Mouse (Mus musculus): ENCODE results near the gene St3gal3.

St3gal3 gene

DNA sequence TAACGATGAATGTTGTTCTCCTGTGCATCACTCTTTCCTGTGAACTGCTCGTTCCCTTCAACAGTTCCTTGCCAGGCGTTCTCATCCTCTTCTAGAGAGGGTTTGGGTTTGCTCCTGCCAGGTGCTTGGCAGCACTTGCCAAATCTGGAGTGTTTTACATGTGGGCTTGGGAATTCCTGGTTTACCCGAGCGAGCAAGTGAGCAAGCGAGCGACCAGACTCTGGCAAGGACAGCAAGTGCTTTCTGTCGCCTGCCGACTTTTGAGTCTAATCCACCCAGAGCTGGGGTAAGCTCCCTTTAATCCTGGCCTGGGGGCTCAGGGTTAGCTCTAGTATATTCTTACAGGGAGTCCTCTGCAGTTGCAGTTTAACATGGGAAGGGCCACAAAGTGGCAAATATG is 105.7 kb downstream of the St3gal3 start:
- intact Hi-C loops (cut with DNase I), result loop anchor here (5.0 kb wide), 1 partner anchor 38 kb away; no protein-coding TSS in a partner anchor

DNA sequence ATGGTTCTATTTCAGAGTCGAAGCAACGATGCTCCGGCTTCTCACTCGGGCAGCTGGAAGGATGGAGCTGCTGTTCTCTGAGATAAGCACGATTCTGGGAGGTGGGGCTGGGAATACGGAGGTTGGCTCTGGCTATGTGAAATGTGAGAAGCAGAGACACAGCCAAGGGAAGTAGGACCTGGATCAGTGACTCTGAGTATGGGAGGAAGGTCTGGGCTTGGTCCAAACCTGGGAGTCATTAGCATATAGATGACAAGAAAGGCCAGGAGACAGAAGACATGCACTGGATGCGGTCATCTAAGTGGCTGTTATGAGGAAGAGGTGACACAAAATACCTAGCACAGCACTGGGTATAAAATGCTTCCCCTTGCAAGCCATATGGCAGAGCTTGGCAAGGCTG is 108.8 kb downstream of the St3gal3 start:
- intact Hi-C loops (cut with DNase I), result loop anchor here (5.0 kb wide), 1 partner anchor 41 kb away; no protein-coding TSS in a partner anchor

DNA sequence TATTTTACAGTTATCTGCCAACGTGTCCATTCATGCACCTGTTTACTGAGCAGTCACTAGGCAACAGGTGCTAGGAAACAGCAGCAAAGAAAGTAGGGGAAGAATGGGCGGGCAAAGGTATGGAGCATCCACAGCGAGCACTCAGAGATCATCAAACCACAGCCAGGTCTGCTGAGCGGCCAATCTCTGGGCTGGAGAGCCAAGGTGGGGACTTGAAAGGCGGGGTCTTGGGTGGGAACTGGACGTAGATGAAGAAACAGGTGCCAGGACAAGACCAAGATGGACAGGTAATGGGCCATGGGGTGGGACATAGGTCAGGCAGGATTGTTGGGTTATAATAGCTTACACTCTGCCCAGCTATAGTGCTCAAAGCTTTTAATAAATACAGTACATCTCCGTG is 109.3 kb downstream of the St3gal3 start:
- intact Hi-C loops (cut with DNase I), result loop anchor here (5.0 kb wide), 1 partner anchor 42 kb away; no protein-coding TSS in a partner anchor

DNA sequence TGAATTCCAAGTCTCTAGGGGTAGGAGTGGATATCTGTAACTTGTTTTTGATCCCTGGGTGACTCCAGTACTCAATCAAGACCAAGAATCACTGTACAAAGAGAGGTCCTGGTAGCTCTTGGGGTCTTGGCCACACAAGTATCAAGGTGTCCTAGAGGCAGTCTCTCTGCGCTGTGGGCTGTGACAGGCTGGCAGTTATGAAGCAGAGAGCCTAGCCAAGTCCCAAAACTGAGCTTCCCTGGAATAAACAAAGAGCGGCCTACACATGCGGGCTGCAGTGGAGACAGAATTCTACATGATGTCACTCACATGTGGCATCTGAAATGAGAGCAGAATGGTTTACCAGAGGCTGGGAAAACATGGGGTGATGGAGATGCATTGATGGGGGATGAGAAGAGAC is 111.9 kb downstream of the St3gal3 start:
- intact Hi-C loops (cut with DNase I), result no loop called here

DNA sequence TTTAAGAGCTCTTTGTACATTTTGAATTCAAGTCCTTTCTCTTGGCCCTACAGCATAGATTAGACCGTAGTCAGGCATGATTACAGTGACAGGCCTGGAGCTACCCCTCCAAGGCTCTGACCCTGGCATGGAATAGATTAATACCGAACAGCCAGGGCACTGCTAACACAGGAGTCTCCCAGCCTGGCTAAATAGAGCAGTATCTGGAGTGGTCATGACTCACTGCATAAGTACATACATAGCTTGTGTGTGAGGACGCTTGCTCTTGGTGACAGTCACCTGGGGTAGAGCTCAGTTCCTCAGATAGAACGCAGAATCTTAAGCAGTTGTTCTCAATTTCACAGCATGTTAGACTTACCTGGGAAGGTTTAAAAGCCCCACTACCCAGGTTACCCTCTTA is 112.3 kb downstream of the St3gal3 start:
- intact Hi-C loops (cut with DNase I), result no loop called here

DNA sequence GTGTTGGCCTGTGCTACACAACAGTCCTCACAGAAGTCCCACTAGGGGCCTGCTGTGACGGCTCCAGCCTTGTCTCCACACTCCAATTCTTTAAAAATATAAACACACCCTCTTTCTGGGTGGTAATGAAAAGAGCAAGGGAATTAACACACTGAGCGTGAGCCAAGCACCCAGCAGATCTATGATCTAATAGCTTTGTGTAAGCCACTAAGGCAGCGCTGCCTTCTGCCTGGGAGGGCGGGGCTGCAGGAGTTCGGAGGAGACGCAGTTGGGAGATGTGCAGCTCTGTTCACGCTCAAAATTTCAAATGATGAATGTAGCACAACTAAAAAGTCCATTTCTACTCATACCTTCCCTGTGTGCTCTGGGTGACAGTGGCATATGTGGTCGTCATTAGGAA is 115.1 kb downstream of the St3gal3 start:
- intact Hi-C loops (cut with DNase I), result no loop called here

DNA sequence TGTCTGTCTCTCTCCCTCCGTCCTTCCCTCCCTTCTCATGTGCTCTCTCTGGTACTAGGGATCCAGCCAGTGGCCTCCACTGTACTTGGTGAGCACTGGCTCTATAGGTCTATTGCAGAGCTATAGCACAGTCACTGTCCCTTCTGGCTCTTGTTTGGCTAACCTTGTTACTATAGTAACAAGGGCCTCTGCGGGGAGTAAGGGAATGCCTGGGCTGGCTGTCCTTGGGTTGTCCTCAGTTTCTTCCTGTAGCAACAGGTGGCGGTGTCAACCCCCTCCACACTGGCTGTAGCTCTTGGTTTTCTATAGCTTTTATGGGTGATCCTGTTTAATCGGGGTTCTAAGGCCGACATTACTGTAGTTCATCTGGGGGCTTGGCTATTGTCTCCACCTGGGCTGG is 115.5 kb downstream of the St3gal3 start:
- intact Hi-C loops (cut with DNase I), result no loop called here

DNA sequence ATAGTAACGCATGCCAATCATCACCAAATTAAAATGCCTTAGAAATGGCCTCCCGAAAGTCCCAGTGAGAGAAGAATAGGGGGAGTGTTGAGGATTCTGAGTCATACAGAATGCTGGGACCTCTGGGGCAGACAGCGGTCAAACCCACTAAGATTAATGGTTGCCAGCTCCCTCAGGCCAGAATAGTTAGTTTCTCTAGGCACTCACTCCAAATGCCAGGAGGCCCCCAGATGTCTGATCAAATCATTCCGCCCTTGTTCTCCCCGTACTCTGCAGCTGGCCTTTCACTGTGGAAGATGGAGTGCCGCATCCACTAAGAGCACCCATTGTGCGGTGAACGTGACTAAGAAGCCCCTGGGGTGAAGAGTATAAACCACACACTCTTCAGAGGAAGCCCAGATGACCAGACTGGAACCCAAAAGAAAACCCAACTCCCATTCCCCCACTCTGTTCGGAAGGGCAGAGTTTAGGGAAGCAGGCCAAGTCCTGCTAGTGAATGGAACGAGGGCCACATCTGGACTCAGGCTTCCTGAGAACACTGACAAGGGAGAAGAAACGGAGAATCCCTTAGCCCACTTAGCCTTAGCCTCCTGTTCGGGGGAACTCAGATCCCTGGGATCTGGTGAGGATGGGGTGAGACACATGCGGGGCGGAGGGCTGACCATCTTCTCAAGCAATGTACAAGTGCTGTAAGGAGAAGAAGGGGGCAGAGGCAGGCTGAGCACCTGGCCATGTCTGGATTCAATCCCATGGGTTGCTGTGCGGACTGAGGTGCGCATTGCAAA is 117.5 kb downstream of the St3gal3 start:
- intact Hi-C loops (cut with DNase I), result no loop called here

DNA sequence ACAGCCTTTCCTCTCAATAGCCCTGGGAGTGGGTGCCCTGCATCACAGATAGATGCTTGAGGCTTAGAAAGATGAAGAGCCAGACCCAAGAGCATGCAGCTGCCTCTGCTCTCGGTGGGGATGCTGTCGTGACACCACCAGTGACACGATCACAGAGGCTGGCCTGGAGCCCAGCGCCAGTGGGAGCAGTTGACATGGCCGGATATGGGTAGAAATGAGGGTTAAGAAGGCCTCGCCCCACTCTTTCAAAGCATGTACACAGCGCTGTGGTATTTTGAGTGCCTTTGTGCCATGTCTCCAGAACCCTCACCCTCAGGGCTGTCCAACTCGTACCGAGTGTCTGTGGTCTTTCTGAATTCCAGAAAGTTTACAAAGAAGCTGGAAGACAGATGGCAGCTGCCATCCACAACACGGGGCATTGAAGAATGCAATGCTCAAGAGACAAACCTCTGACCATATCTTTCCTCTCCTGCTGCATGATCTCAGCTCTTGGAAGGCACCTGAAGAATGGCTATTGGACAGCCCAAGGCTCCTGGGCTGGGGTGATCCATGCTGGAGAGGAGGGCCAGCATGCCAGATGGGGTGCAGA is 118.3 kb downstream of the St3gal3 start:
- intact Hi-C loops (cut with DNase I), result no loop called here

DNA sequence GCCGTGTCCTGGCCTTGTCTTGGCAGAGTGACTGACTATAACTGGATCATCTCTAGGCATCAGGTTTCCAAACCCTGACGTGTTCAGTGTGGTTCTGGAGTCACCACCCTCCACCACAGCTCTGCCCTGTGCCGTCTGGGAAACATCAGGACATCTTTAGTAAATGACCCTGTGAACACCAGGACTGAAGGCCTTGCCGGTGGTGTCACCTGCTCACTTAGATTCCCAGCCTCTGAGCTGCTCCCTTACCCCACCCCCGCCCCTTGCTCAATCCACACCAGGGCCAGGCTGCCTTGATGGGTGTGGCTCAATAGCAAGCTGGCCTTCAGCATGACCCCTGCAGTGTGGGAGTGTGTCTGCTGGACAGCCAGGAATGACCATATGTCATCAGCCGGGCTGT is 119.1 kb downstream of the St3gal3 start:
- intact Hi-C loops (cut with DNase I), result no loop called here

DNA sequence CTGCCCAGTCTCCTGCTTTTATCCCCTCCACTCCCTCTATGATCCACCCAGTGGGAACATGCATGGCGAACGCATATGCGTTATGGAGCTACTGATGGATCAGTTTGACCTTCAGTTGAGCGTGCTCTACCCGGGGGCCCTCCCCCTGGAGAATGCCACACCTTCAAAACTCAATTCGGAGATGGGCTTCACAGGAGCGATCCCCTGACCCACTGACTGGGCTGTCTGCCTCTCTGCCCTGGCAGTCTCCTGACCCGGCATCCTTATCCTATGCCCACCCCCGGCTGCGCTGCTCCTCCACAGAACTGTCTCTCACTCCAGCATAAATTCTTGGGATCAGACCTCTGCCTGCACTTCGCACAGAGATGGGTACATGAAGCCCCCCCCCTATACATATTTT is 119.6 kb downstream of the St3gal3 start:
- intact Hi-C loops (cut with DNase I), result no loop called here

DNA sequence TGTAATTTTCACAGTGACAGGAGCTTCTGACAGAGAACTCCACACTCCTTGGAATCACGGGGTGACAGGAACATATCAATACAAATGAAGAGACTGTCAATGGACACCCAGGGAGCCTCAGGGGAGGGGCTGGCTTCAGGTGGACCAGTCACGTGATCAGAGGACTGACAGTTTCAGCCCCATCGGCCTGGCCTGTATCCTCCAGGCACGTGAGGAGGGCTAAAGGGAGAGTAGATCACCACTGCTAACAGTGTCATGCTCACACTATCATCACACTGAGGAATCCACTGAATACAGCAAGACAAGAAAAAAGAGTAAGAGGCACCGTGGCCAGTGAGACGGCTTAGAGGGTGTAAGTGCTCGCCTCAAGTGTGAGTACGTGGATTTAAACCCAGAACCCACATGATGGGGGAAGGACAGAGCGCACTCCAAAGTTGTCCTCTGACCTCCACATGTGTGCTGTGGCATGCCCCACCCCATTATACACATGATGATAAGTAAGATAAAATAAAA is 124.0 kb downstream of the St3gal3 start:
- intact Hi-C loops (cut with DNase I), result no loop called here

DNA sequence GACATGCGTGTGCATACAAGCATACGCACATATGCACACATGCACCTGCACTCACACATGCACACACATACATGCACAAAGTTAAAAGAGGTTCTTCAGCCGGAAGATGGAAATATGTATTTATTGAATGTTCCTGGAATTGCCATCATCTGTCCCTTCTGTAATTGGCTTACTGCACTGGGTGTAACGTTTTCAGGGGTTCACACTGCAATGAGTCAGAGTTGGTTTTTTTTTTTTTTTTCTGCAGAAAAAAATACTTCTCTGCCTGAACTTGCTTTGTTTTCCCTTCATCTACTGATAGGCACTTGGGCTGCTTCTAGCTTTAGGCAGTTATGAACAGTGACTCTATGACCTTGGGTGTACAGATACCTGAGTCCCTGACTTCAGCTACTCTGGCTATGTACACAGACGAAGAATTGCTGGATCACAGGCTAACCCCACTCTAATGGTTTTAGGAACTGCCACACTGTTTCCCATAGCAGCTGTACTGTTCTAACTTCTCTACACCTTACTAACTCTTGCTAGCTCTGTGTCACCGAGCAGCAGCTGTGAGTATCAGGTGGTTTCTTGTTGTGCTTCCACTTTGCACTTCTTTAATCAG is 126.2 kb downstream of the St3gal3 start:
- intact Hi-C loops (cut with DNase I), result no loop called here

DNA sequence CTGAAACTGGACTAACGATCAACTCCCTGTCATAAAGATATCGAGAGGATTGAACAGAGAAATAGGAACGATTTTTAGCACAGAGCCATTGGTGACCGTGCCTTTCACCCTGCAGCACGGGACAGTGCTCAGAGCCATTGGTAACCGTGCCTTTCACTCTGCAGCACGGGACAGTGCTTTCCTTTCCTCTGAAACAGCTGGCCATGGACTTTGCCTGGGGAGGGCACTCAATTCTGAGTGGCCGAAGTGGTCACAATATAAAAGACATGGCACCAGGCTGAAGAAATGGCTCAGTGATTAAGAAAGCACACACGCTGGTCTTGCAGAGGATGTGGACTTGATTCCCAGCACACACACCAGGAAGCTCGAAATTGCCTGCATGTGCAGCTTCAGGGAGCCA is 133.4 kb downstream of the St3gal3 start:
- intact Hi-C loops (cut with DNase I), result no loop called here

DNA sequence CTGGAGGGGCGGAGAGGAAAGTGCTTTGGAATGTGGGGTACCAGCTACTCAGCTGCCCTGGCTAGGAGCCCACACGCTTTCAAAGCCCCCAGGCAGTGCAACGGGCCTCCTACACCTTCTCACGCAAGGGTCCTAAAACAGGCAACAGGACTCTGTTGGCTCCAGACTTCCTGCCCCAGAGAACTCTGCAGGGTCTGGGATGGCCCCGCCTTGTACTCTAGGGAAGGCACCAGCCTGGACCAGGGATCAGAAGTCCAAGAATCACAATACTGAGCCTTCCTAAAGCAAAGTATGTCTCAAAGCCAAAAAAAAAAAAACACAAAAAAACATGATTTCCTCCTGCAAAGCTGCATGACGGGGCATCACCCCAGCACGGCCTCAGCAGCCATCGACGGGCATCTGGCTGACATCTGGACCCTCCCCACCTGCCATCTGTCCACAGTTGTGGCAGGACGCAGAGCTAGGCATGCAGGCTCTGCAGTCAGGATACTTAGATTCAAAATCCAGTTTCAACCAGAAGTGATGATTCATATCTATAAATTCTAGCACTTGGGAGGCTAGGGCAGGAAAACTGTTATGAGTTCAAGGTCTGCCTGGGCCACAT is 134.0 kb downstream of the St3gal3 start:
- intact Hi-C loops (cut with DNase I), result no loop called here

DNA sequence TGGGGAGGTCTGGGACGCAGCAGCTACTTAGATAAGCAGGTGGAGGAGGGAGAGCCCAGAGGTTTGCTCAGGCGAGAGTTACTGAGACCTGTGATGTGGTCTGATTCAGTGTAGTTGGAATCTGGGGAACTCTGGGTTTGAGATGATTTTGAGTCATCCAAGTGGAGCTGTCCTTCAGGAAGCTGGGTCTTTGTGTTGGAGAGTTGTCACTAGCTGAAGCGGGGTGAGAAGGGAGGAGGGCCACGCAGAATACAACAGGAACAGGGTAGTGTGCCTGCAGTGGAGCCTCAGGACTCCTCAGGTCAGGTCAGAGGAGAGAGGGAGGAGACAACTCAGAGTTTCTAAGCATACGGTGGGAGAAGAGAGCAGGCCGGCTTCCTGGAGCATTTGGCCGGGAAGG is 134.8 kb downstream of the St3gal3 start:
- intact Hi-C loops (cut with DNase I), result no loop called here

DNA sequence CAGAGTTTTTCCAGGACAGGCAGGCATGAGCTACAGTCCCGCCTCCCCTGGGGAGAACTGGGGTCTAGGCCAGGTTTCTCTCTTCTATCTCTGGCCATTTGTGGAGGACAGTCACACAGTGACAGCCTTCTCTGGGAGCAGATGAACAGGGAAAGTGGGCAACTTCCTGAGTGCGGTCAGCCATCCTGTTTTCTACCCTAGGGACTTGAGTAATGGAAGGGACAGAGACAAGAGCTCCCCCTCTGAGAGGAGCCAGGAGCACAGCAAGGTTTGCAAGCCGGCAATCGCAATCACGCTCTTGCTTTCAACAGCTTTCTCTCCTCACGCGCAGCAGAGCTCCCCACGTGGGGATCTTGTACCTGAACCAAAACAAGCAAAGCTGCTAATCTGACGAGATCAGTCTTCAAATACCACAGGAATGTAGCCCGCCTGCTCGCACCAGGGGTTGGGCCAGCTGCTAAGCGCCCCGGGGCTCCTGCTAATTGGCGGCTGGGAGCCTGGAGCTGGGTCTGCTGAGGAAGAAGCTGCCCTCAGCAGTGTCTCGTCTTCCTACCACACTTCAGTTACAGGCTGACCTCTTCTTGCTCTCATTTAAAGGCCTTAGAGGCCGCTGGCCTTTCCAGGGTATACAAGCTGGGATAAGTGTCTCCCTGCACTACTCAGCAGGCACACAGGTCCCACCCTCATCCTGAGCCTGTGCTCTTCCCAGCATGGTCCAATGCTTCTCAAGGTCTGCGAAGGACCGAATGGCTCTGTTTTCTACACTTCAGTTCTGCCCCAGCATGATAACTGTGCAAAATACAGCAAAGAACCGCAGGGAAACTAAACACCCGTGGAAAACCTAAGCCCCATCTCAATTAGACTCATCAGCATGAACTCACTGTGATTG is 137.1 kb downstream of the St3gal3 start:
- intact Hi-C loops (cut with DNase I), result no loop called here

DNA sequence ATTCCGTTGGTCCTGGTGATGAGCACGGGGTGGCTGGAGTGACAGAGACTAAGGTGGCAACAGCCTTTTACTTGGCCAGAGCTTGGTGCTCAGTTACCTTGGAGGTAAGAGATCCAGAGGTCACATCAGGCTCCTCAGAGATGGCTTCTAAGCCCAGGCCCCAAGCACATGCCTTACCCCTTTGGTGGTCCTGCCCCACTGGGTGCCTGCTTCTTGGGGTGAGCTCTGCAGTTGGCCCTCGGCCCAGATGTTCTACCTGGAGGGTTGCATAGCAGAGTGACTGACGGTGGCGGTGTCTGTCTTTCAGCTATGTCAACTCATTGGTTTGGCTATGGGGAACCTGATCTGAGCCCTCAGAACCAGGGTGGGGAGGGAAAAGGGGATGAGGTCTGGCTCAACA is 138.0 kb downstream of the St3gal3 start:
- intact Hi-C loops (cut with DNase I), result no loop called here

DNA sequence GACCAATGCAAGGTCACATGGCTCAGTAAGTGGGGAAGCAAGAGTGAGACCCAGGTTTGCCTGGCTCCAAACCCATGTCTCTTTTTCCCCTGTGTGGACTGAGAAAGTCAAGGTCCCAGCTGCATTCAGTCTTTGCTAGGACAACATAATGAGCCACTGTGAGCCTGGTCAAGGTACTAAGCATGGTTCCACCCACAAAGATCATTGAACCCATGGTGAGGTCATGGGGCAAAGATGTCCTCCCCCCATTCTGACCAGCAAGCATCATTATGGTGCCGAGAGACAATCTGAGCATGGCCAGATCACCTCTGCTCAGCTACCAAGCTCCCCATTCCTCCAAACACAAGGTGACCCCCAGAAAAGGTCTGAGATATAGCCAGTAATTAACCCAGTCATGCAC is 139.3 kb downstream of the St3gal3 start:
- intact Hi-C loops (cut with DNase I), result no loop called here

DNA sequence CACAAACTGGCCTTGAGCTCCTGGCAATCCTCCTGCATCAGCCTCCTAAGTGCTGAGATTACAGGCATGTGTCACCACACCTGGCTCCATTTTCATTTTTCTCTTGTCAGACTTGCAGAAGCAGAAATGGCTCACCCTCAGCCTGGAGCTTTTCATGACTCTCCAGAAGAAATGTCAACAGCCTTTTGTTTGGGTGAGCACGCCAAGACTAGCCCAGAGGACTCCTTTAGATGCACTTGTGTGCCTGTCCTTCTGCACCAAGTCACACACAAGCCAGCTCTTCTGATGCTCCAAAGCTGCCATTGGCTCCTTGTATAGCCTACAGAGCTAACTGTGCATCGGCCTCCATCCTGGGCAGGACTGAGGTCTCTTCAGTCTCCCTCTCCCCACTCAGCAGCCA is 141.3 kb downstream of the St3gal3 start:
- intact Hi-C loops (cut with DNase I), result no loop called here

DNA sequence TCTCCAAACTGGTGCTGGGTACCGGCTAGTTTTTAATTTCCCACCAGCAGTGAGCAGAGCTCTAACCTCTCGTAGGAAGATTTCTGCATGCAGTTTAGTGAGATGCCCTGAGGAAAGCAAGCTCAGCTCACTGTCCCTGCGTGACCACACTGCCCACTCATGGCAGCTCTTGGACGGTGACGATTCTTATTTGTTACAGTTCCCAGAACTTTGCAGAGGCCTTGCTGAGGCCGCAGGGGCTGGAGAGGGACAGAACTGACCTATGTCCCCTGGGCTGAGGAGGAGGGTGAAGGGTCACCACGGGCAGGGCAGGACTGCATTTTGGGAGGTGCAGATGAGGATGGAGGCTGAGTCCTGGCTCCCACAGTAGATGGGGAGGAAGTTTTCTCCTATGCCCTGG is 141.8 kb downstream of the St3gal3 start:
- intact Hi-C loops (cut with DNase I), result no loop called here

Measured in adrenal gland (tissue).